Mouse (Mus musculus): Measurements from ENCODE around the gene Dnph1.

Dnph1 gene

DNA sequence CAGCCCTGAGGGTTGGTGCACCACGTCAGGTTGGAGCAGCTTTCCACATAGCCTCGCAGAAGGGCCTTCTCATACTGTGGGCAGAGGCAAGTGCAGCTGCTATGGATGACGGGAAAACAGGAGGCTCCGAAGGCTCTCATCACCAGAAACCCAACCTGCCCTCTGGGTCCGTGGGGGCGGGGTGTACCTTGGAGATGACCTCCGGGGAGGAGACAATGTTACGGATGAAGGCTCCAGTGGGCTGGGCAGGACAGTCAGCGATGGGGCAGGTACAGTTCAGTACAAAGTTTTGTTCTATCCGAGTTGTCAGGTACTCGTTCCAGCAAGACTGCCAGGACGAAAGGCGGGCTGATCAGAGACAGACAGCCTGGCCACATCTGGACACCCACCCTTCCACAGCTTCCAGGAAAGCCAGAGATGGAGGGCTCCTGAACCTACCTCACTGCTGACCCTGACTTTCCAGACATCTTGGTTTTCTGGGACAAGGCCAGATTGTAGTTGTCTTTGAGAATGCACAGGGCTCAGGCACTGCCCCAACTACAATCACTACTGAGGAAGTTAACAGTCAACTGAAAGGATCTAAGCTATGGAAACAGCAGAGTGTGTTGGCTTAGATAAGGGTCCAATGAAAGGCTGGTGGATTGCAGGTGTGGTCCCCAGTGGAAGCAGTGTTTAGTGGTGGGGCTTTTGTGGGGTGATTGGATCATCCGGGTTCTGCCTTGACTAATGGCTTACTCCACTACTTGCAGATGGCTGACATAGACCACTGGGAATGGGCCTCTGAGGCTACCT is 7.5 kb downstream of the Dnph1 start:
- DNase-seq: no peak

DNA sequence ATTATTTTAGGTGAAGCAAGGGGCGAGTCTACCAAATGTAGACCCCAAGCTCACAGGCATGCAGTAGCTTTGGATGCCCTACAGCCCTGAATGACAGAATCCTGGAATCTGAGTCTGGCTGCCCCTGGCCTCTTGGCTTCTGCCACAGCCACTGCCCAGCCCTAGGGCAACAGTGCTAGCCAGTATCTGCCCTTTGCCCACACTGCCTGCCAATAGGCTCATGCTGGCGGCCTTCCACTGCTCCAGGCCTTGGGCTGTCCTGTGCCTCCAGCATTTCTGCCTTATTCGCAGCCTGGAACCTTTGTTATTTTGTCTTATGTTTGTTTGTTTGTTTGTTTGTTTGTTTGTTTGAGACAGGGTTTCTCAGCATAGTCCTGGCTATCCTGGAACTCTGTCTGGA is 9.1 kb downstream of the Dnph1 start:
- DNase-seq: no peak

DNA sequence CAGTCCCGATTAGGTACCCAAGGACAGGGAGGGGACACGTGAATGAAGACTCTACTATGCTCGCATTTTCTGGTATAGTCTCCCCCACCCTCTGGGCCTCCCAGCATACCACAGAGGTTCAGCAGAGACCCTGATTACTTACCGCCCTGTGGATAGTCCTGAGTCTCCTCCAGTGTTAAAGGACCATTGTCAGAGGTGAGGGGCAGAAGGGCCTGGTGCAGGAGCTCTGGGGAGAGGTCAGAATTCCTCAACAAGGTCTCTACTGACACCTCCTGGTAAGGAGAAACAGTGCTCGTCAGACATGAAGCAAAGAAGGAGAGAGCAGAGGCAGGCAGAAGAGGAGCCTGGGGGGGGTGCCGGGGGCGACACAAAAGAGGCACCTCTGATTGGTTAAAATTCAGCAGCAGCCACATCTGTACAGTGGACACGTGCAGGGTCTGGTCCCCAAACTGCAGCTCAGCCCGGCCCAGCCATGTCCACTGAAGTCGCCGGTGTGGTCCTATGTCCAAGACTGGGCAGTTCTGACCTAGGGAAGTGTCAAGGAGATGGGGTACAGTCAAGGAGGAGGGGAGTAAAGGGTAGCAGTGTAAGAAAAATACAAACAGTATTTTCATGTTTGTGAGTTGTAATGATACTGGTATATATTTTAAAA is 14.7 kb downstream of the Dnph1 start:
- DNase-seq: no peak

DNA sequence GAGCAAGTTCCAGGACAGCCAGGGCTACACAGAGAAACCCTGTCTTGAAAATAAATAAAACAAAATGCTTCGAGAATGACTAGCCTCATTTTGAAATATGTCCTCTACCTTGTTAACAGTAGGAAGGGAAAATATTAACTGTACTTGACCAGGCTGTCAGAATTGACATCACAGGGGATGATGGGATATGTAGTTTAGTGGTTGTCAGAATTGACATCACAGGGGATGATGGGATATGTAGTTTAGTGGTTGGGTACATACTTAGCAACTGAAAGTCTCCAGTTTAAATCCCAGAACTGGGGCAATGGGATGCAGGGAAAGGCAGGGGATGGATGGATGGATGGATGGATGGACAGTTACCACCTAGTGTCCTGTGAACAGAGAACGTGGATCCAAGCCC is 16.8 kb downstream of the Dnph1 start:
- DNase-seq: no peak

DNA sequence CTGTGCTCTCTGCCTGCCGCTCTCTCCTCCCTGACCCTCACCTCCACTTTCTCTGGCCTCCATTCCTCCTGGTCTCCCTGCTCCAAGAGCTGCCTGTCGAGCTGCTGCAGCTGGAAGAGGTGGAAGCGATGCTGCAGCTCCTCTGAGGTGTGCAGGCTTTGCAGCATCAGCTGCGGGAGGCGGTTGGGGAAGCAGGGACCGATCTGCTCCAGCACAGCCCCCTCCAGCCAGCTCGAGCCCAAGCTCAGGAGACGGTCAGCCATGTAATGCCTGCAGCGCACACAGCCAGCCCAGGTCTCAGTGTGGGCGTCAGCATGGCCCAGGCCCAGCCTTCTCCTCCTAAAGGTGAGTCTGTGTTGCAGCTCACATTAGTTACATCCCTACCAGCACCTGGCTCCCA is 23.5 kb downstream of the Dnph1 start:
- DNase-seq: no peak

- no peak for DNase-seq
These were observed 24.0 kb downstream of the Dnph1 start for GRCm38 (mm10) chr17:46520385-46520979.

DNA sequence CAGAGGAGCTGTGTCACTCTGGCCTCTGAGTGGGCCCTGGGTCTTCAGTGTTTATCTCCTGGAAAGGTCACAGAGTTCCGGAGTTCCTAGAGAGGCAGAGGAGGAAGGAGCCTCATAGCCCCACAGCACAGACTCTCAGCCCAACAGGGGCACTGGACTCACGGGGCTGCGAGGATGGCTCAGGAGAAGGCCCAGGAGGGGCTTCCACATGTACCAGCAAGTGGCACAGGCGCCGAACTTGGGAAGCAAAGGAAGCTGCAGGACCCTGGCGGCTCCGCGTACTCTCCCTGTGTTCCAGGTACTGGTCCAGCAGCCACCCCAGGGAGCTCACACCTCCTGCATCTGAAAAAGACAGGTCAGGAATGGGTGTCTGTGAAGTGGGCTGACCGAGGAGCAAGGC is 24.7 kb downstream of the Dnph1 start:
- DNase-seq: no peak

GRCm38 (mm10) chr17:46521963-46522668 is 25.6 kb downstream of the Dnph1 start:
- DNase-seq: no peak

DNA sequence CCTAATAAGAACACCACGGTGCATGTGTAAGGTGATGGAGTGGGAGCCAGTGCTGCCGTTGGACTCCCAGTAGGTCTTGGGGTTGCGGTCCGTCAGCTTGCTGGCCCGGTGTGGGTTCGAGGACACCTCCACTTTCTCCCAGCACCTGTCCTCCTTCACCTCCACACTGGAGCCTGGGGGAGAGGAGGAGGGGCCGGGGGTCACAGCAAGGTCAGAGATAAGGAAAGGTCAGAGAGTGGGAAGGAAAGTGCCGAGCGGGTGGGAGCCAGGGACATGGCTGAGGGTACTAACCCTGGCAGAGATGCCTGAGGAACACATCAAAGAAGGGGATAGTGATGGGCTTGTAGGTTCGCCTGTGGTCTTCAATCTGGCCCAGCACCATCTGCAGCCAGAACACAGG is 28.6 kb downstream of the Dnph1 start:
- DNase-seq: no peak

- peak in 1 of 2 experiments; percentile 59 for DNase-seq
These were observed 29.2 kb downstream of the Dnph1 start for GRCm38 (mm10) chr17:46525579-46526307.

GRCm38 (mm10) chr17:46543661-46544060 is 47.1 kb downstream of the Dnph1 start:
- DNase-seq: no peak

DNA sequence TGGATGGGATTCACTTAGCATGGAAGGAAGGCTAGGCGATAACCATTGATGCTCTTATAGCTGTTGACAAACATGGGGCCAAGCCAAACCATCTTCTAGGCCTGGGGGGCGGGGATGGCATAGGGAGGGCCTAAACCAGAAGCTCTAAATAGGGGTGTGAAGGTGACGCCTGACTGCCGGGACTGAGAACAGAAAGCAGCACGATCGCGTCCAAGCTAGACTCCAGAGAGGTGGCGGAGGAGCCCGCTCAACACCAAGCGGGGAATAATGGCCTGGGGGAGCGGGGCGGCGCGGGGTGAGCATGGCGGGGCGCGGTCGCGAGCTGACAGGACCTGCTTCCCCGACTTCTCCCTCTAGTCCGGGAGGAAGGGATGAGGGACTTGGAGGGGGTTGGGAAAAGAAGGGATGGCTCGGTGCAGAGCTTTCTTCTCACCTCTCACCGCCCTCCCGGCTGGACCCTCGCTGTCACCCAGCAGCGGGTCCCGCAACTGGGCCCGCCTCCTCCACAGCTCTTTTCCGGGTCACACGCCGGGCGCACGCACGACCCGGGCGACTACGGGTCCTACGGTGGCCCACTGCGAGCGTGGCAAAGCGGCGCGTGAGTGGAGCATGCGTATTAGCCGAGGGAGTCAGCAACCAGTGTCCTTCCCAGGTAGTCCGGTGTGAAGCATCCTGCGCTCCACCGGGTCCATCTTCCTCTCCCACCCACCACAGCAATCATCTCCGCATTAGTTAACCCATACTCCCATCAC is 49.5 kb downstream of the Dnph1 start, which contains the start of gene Cul9:
Gene Cul9 (minus strand): TSS at position 576 of the 752 bp plus-strand sequence.
- peak; percentile 39 to 53 for DNase-seq

DNA sequence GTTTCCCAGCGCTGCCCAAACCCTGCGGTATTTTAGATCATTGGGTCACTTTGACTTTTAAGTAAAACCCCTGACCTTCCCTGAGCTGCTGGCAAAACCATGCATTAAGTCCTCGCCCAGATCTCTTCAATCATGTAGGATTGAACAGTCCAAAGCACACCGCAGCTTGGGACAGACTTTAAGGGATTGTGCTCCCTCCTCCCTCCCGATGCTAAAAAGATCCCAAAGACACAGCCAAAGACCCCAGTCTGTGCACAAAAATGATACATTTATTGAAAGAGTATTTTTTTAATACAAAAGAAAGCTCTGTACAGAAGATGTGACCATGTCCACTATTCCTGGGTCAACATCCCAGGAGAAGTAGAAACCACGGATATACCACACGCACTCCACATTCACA is 50.1 kb downstream of the Dnph1 start:
- no peak for DNase-seq

DNA sequence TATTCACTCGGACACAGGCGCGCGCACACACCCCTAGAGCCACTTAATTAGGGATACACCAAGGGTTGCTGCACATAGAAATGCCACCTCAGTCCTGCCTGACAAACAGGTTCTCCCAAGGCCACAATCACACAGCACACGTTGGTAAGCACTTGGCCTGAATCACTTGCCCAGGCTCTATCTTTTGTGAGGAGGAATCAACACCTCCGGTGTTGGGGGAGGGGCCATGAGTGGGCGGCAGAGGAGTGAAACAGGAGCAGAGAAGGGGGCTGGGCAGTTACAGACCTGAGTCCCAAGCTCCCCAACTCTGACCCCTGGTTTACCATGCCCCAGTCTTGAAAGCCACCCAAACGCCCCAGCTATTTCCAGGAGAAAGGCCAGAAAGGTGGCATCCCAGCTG is 50.5 kb downstream of the Dnph1 start:
- DNase-seq: no peak

DNA sequence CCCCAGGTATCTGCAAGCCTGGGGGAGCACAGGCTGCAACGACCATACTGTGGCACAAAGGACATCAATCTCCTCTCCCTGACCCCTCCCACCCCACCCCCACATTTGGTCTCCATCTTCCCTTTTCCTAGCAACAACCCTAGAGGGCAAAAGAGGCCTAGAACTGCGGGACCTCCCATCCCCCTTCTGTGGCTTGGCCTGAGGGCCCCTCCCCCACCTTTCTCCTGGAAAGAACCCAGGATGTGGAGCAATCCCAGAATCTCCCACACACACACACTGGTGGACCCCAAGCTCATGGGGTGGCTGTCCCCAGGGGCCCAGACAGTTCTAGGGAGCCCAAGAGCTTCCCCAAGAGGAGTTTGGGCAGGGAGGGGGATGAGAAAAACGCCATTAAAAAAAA is 51.4 kb downstream of the Dnph1 start:
- DNase-seq: no peak

DNA sequence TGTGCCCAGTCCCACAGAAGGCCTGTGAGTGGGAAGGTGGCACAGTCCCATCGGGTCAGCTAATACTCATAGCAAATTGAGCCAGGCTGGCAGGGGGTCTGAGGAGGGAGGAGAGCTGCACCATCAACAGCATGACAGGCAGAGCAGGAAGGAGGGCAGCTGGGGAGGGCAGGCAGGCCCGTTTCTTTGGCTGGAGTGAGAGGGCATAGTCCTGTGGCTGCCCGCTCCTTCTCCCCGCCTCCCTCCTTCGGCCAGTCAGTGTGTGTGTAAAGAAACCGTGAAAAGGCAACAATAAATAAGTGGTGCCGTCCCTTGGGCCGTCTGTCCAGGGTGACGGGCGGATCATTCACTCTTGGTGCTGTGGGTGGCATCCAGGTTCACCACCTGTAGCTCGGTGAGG is 52.2 kb downstream of the Dnph1 start:
- no peak for DNase-seq

DNA sequence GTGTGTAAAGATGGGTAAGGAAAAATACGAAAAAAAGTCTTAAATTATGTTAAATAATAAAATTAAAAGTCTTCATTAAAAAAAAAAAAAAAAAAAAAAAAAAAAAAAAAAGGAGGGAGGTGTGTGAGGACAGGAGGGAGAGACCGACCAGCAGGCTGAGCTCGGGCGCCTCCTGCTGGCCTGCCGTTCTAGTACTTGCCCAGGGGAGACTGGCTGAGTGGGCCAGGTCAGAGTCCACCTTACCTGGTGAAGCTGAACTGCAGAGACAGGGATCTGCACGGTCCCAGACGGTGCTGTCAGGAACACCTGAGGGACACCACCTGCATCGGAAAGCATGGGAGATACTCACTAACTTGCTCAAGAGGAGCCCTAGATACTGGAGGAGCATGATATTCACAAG is 52.7 kb downstream of the Dnph1 start:
- peak in 1 of 2 experiments; percentile 53 for DNase-seq

Measured in spleen, adult 18-20 months (tissue).